14 mouse cellular contexts compared by ENCODE assay signal in the genomic region with DNA sequence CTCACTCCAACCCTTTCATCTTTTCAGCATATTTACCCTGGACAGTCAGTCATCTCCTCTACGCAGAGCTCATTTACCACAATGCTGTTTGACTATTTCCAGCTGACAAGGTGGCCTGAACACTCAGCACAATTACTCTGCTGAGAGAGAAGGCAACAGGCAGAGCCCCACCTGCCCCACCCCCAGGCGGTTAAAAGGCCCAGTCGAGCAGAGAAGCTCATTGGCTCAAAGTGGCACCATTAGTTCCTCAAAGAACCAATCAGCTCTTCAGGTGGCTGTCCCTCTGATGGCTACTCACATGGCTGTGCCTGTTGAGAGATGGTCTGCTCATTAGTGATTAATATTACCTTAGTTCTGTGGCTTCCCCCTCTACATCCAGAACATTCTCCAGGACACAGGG. TPM values are rescaled to one million over a fixed set of nuclear protein-coding genes. Genes with fewer than 3 reads are reported as not detected.
DNase-seq lines count a peak whose midpoint lies in the region; ATAC-seq lines count a peak whose summit lies in the region.
"Had no signal": no experiment of that assay in that cellular context is flagged by ENCODE, and none has a peak within 500 bp of the region (broad histone marks: within the 10 kb centered on the region; RNA-seq: fewer than 3 reads in every experiment).

No protein-coding gene starts in this region.

- no peak overlapping the region for H3K27ac ChIP-seq in forebrain, embryonic 10.5 days
- H3K27ac ChIP-seq in forebrain, embryonic 13.5 days: no peak overlapping the region
- no peak overlapping the region for H3K27ac ChIP-seq in embryonic facial prominence, embryonic 10.5 days (replicated peaks)
- no peak overlapping the region for H3K27ac ChIP-seq in midbrain, embryonic 14.5 days (replicated peaks; ENCODE audit: low read depth, low read length)
- H3K27ac ChIP-seq: macrophage; stomach, embryonic 15.5 days had no signal

- no peak overlapping the region for H3K4me2 ChIP-seq in forebrain, embryonic 13.5 days
- peak overlapping the region; percentile 70 for H3K4me2 ChIP-seq in midbrain, embryonic 14.5 days (ENCODE audit: low read length)
- H3K4me2 ChIP-seq: stomach, embryonic 15.5 days had no signal

- peaks cover 28% of the 10 kb centered on the region for H3K4me1 ChIP-seq in forebrain, embryonic 10.5 days
- H3K4me1 ChIP-seq in forebrain, embryonic 13.5 days: peaks cover 23% of the 10 kb centered on the region
- H3K4me1 ChIP-seq in embryonic facial prominence, embryonic 10.5 days: peaks cover 32% of the 10 kb centered on the region
- peaks cover 27% of the 10 kb centered on the region for H3K4me1 ChIP-seq in midbrain, embryonic 14.5 days (ENCODE audit: control insufficient read depth, insufficient read depth, low read length)

- 61% methylated on average over 3 of the region's 3 CpGs for whole genome bisulfite sequencing in forebrain, embryonic 10.5 days
- 48% methylated on average over 3 of the region's 3 CpGs for WGBS in forebrain, embryonic 13.5 days
- 53% methylated on average over 3 of the region's 3 CpGs for WGBS in embryonic facial prominence, embryonic 10.5 days
- 44% methylated on average over 3 of the region's 3 CpGs for WGBS in midbrain, embryonic 14.5 days

- no peak overlapping the region for H3K9ac ChIP-seq in forebrain, embryonic 13.5 days
- H3K9ac ChIP-seq in midbrain, embryonic 14.5 days (replicated peaks; ENCODE audit: low read length): no peak overlapping the region
- H3K9ac ChIP-seq: stomach, embryonic 15.5 days had no signal

- H3K9me3 ChIP-seq in forebrain, embryonic 10.5 days: no peaks in the 10 kb centered on the region
- H3K9me3 ChIP-seq in forebrain, embryonic 13.5 days (replicated peaks): no peaks in the 10 kb centered on the region
- no peaks in the 10 kb centered on the region for H3K9me3 ChIP-seq in embryonic facial prominence, embryonic 10.5 days
- H3K9me3 ChIP-seq in midbrain, embryonic 14.5 days (ENCODE audit: control insufficient read depth, low read length): no peaks in the 10 kb centered on the region
- H3K9me3 ChIP-seq: stomach, embryonic 15.5 days had no signal

- H3K27me3 ChIP-seq in forebrain, embryonic 10.5 days (ENCODE audit: poor library complexity, severe bottlenecking): peaks cover 44% of the 10 kb centered on the region
- peaks cover 17% of the 10 kb centered on the region for H3K27me3 ChIP-seq in forebrain, embryonic 13.5 days
- peaks cover 29% of the 10 kb centered on the region for H3K27me3 ChIP-seq in embryonic facial prominence, embryonic 10.5 days (replicated peaks; ENCODE audit: low read depth, poor library complexity, severe bottlenecking)
- H3K27me3 ChIP-seq in midbrain, embryonic 14.5 days (ENCODE audit: control insufficient read depth, insufficient read depth, low read length): peaks cover 13% of the 10 kb centered on the region; the same call in 1 of the 2 replicates

- ATAC-seq in forebrain, embryonic 13.5 days: no peak
- no peak for ATAC-seq in midbrain, embryonic 14.5 days (ENCODE audit: low FRiP score, low TSS enrichment)
- ATAC-seq in megakaryocyte progenitor cell, adult 5-6 weeks (replicated peaks; ENCODE audit: poor library complexity): no peak

- H3K4me3 ChIP-seq in forebrain, embryonic 10.5 days: no peak overlapping the region
- H3K4me3 ChIP-seq in forebrain, embryonic 13.5 days: no peak overlapping the region
- no peak overlapping the region for H3K4me3 ChIP-seq in embryonic facial prominence, embryonic 10.5 days
- H3K4me3 ChIP-seq in midbrain, embryonic 14.5 days (replicated peaks; ENCODE audit: low read depth, low read length): no peak overlapping the region
- H3K4me3 ChIP-seq: stomach, embryonic 15.5 days had no signal

- H3K36me3 ChIP-seq in forebrain, embryonic 10.5 days (replicated peaks): no peaks in the 10 kb centered on the region
- H3K36me3 ChIP-seq in forebrain, embryonic 13.5 days (ENCODE audit: poor library complexity, severe bottlenecking): no peaks in the 10 kb centered on the region
- H3K36me3 ChIP-seq in embryonic facial prominence, embryonic 10.5 days (replicated peaks): no peaks in the 10 kb centered on the region
- no peaks in the 10 kb centered on the region for H3K36me3 ChIP-seq in midbrain, embryonic 14.5 days (ENCODE audit: control insufficient read depth, insufficient read depth, low read length)
- H3K36me3 ChIP-seq: stomach, embryonic 15.5 days had no signal

- peak; percentile 29 for DNase-seq in forebrain, embryonic 10.5 days (ENCODE audit: extremely low spot score, low spot score)
- DNase-seq in 416B (ENCODE audit: low read depth): peak; percentile 48
- DNase-seq in embryonic facial prominence, embryonic 10.5 days (ENCODE audit: low spot score): peak; percentile 51
- DNase-seq in midbrain, embryonic 14.5 days: no peak
- DNase-seq in layer of hippocampus, adult 11-12 months (ENCODE audit: low spot score): no peak
- no peak for DNase-seq in thymus, postnatal 10 days (ENCODE audit: low spot score in 2 of 2)
- DNase-seq: adrenal gland, postnatal 10 days; cerebellum, postnatal 14 days; kidney, postnatal 10 days; lung, adult 2 months had no signal

RNA-seq across cellular contexts. Expression of gene Bend4, which starts 3.5 kb away (rescaled TPM):
- 9.8 and 10.4 TPM in 2 replicates for polyA plus RNA-seq in forebrain, embryonic 10.5 days (2016; fragmentation: Nextera tagmentation; extraction: Ambion mirVana)
- polyA plus RNA-seq in forebrain, embryonic 13.5 days (2015; fragmentation: Nextera tagmentation; extraction: Ambion mirVana): 6.7 and 7.7 TPM in 2 replicates
- 10.5 and 12.2 TPM in 2 replicates for polyA plus RNA-seq in embryonic facial prominence, embryonic 10.5 days (2016; fragmentation: Nextera tagmentation; extraction: Ambion mirVana)
- 15.4 and 15.6 TPM in 2 replicates for polyA plus RNA-seq in midbrain, embryonic 14.5 days (2014; fragmentation: Nextera tagmentation; extraction: Ambion mirVana)
- 1.1 and 1.5 TPM in 2 replicates for total RNA-seq in megakaryocyte progenitor cell, adult 5-6 weeks (2015)
- 1.4 and 1.6 TPM in 2 replicates for total RNA-seq in megakaryocyte progenitor cell, adult 5-6 weeks (2017)

Comparison
In these comparisons a context has a peak if more than half of its experiments do, and no peak if none do; other contexts are left out.
1. DNase-seq: peak in forebrain, embryonic 10.5 days (single experiment), 416B (single experiment) and embryonic facial prominence, embryonic 10.5 days (single experiment); none in midbrain, embryonic 14.5 days (single experiment), layer of hippocampus, adult 11-12 months (single experiment) and thymus, postnatal 10 days (0 of 2).